Mouse (Mus musculus) CH12.LX (cell line): ENCODE results near the gene Kcnk7.

Experiments
- CTCF ChIP-seq, 2 experiments: IDR thresholded peaks in 1 of 2; conservative IDR thresholded peaks in 1 of 2; 2 replicates each; pipeline ENCODE4 v1.5.1; 2011 to 2012; ENCODE audit warnings: low read depth in 2 of 2, low read length in 2 of 2, improper control_type of control experiment in 1 of 2, inconsistent platforms in 1 of 2, mild to moderate bottlenecking in 1 of 2, moderate library complexity in 1 of 2
- HCFC1 ChIP-seq: IDR thresholded peaks from 2 replicates; pipeline ENCODE4 v1.6.1; 2012; ENCODE audit warnings: low read depth, mild to moderate bottlenecking, inconsistent platforms, low read length, improper control_type of control experiment
- MAZ ChIP-seq: IDR thresholded peaks from 2 replicates; pipeline ENCODE4 v1.6.1; 2012; ENCODE audit warnings: low read depth, mild to moderate bottlenecking, inconsistent platforms, low read length, improper control_type of control experiment, moderate library complexity

- TF ChIP-seq HCFC1 (no peak), MAZ (no peak), CTCF (conservative IDR thresholded peaks at IDR 0.05 in 1 of 2, IDR thresholded peaks at IDR 0.05 in 1 of 2; ENCODE audit: low read depth in 2 of 2, low read length in 2 of 2) (no peak)
Measured at GRCm38 (mm10) chr19:5684236-5684635, 19.9 kb upstream of the Kcnk7 start.
